Mouse (Mus musculus) midbrain, embryonic 11.5 days (tissue): Measurements from ENCODE around the gene Uvssa. TPM values are rescaled to one million over a fixed set of nuclear protein-coding genes. Genes with fewer than 3 reads are reported as not detected.
"Not testable (repeated sequence)": the region's sequence is repeated elsewhere in the genome, so short reads cannot be mapped to it uniquely, and the experiment has no call there.

Experiments
- ATAC-seq: fragments of 200-750 bp; cut with Nextera tagmentation; 2 replicates; pipeline ENCODE4 v1.8.0; 2017; ENCODE audit warnings: moderate TSS enrichment, moderate library complexity; ENCODE audit not compliant: low FRiP score
- DNase-seq: peaks from one replicate; pipeline ENCODE4 v3.0.0; 2015; ENCODE audit warnings: low spot score; ENCODE audit errors: missing footprints
- H3K27ac ChIP-seq: fragments of 300-500 bp; sonication (generic); 2 replicates; pipeline ENCODE4 v1.5.1; 2014; ENCODE audit warnings: low read depth, low read length
- H3K27me3 ChIP-seq: fragments of 300-500 bp; sonication (generic); 2 replicates; pipeline ENCODE4 v1.6.1; 2014; ENCODE audit warnings: mild to moderate bottlenecking, low read length, moderate library complexity, mixed read lengths; ENCODE audit not compliant: control insufficient read depth, insufficient read depth
- H3K36me3 ChIP-seq: fragments of 300-500 bp; sonication (generic); 2 replicates; pipeline ENCODE4 v1.6.1; 2014; ENCODE audit warnings: mild to moderate bottlenecking, low read length, moderate library complexity, mixed read lengths; ENCODE audit not compliant: control insufficient read depth, insufficient read depth
- H3K4me1 ChIP-seq: fragments of 300-500 bp; sonication (generic); 2 replicates; pipeline ENCODE4 v1.6.1; 2014; ENCODE audit warnings: low read length; ENCODE audit not compliant: control insufficient read depth, insufficient read depth
- H3K4me2 ChIP-seq: fragments of 300-500 bp; sonication (generic); 2 replicates; pipeline ENCODE4 v1.6.1; 2014; ENCODE audit warnings: mild to moderate bottlenecking, moderate library complexity
- H3K4me3 ChIP-seq: fragments of 300-500 bp; sonication (generic); 2 replicates; pipeline ENCODE4 v1.5.1; 2014; ENCODE audit warnings: low read depth, low read length
- H3K9ac ChIP-seq: fragments of 300-500 bp; sonication (generic); 2 replicates; pipeline ENCODE4 v1.6.1; 2014; ENCODE audit warnings: low read length
- H3K9me3 ChIP-seq: fragments of 300-500 bp; sonication (generic); 2 replicates; pipeline ENCODE4 v1.6.1; 2016; ENCODE audit warnings: low read length; ENCODE audit not compliant: control insufficient read depth
- WGBS: fragments of 180-500 bp; shearing (Covaris S2); extraction: QIAGEN DNeasy Blood & Tissue Kit; methylation state at CpG from one replicate; pipeline ENCODE4 v1.1.7; 2014; 5-methylcytosine and 5-hydroxymethylcytosine counted together
- polyA plus RNA-seq: library from polyadenylated mRNA; unstranded; fragments of >200 nt; fragmentation: Nextera tagmentation; extraction: Ambion mirVana; gene quantifications from 2 replicates; pipeline ENCODE4 v1.2.1, GENCODE M21; 2014

Gene Uvssa
- polyA plus RNA-seq, result 5.8 and 6.1 TPM in 2 replicates

DNA sequence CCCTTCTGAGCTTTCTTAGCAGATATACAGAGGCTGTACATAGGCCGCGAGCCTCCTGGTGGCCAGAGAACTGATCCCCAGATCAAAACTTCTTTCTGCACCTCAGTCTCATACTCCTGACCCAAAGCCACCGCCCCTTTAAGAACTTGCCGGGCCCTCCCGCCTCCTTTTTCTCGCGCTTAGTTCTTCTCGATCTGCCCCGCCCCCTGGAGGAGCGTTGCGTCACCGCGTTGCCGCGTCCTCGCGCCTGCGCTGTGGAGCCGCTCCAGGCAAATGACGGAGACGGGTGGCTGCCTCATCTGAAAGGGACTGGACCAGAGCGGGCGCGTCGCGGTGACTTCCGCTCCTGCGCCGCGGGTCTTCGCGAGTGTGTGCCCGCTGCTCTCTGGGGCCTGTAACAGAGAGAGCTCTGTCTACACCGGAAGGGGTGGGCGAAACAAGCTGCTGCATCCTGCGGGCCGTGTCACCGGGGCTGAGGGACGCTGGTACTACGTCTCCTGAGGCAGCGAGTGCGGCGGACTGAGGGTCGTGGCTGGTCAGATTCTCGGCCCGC lies at the start of gene Uvssa:
Gene Uvssa, plus strand, starts transcription at position 248 of the 553 bp plus-strand sequence.
- WGBS, result under 1% methylated on average over 46 of the region's 46 CpGs
- DNase-seq (peak; percentile 100), ATAC-seq (peak; percentile 97)
- peaks cover 13% of the 10 kb centered on the region for H3K4me1 ChIP-seq
- no peaks in the 10 kb centered on the region for H3K27me3 ChIP-seq
- H3K9ac ChIP-seq, result peak within 1 kb of the TSS; percentile 77
- peak within 1 kb of the TSS; percentile 88 for H3K4me2 ChIP-seq
- peak within 1 kb of the TSS; percentile 93 for H3K27ac ChIP-seq
- H3K4me3 ChIP-seq, result peak within 1 kb of the TSS; percentile 59
- no peaks in the 10 kb centered on the region for H3K9me3 ChIP-seq
- no peaks in the 10 kb centered on the region; the same call in 1 of the 2 replicates for H3K36me3 ChIP-seq

DNA sequence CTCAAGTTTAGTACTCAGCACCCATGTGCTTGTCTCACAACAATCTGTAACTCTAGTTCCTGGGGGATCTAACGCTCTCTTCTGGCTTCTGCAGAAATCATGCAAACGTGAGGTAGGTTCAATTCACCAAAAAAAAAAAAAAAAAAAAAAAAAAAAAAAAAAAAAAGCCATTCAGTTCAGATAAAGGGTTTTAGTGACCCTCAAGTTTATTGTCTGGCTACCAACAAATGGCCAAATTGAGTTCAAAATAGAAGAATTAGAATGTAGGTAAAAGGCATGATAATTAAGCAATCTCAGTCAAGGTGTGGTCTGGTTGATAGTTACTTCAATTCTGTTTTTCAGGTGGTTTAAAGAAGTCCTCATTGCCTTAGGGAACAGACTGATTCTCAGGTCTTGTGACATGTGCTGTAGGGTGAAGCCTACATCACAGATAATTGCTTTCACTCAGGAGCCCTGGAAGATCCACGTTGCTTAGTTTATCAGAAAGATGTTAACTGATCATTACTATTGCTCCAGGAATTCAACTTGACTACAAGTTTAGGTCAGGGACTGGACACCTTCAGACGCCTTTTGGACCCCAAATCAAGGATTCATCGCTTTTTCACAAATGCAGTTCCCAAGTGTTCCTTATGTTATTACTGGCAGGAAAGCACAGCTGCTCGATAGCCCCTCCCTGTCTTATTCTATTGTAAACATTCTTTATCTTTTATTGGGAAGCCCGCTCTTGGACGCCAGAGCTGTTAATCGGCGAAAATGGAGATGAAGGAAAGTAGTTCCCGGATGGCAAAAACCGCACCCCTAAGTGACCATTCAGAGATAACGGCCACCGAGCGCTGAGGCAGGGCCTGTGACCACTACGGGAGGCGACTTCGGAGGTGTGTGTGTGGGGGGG lies 43.7 kb upstream of the Uvssa start:
- DNase-seq, result peak; percentile 97
- H3K9ac ChIP-seq, result peak overlapping the region; percentile 64
- H3K27me3 ChIP-seq, result no peaks in the 10 kb centered on the region
- H3K4me3 ChIP-seq, result peak overlapping the region; percentile 100
- H3K27ac ChIP-seq, result peak overlapping the region; percentile 71
- H3K4me1 ChIP-seq, result peaks cover 11% of the 10 kb centered on the region
- H3K36me3 ChIP-seq, result no peaks in the 10 kb centered on the region
- ATAC-seq, result no peak
- WGBS, result 28% methylated on average over 18 of the region's 18 CpGs
- no peaks in the 10 kb centered on the region for H3K9me3 ChIP-seq
- peak overlapping the region; percentile 54 for H3K4me2 ChIP-seq

DNA sequence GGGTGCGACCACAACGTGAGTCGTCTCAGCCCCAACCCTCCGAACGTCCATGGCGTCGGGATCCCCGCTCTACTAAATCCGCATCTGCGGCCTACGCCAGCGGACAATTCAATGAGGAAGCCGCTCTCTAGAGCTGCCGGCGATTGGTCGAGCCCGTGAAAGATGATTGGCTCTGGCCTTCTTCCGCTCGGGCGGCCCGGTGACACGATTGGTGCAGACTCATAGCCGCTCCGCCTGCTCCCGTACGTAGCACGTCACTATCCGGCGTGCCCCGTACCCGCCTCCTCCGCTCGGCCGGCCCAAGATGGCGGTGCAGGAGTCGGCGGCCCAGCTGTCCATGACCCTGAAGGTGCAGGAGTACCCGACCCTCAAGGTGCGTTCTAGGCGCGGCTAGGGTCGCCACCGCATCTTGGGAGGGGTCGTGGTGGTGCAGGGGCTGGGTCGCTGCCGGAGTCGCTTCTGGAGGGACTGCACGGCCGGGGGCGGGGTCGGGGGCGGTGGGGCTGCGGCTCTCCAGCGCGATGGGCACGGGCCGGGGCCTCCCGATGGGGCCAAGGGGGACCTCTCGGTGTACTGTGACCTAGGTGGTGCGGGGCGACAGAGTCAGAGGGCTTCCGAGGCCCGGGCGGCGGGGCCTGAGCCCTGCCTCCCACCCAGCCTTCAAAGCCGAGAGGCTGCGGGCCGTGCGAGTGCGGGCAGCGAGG lies 42.9 kb upstream of the Uvssa start, which contains the start of gene Maea:
Gene Maea, plus strand, starts transcription at position 237 of the 704 bp plus-strand sequence.
- WGBS, result under 1% methylated on average over 59 of the region's 71 CpGs
- H3K4me1 ChIP-seq, result peaks cover 11% of the 10 kb centered on the region
- H3K36me3 ChIP-seq, result no peaks in the 10 kb centered on the region
- peak within 1 kb of the TSS; percentile 71 for H3K27ac ChIP-seq
- H3K4me2 ChIP-seq, result peak within 1 kb of the TSS; percentile 84
- peak within 1 kb of the TSS; percentile 100 for H3K4me3 ChIP-seq
- no peaks in the 10 kb centered on the region for H3K27me3 ChIP-seq
- H3K9me3 ChIP-seq, result no peaks in the 10 kb centered on the region
- DNase-seq, result peak; percentile 98
- ATAC-seq, result peak; percentile 100
- peak within 1 kb of the TSS; percentile 92 for H3K9ac ChIP-seq

DNA sequence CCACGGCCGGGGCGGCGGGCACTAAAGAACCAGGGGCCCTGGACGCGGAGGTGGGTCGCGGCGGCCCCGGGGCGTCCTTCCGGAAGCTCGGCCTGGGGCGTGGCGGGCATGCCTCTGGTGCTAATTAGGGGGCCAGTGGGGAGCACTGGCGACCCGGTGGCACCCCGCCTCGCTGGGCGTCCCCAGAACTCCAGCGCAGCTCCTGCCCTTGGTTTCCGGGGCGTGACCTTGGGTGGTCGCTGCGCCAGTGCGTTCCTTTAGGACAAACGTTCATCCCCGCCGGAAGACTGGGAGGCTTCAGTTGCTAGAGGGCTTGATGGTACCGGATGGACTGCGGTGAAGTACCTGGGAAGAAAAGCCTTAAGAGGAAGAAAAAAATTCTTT lies 42.4 kb upstream of the Uvssa start:
- Histone ChIP-seq H3K9me3 (no peaks in the 10 kb centered on the region), H3K4me2 (peak overlapping the region; percentile 84), H3K4me1 (peaks cover 11% of the 10 kb centered on the region), H3K27ac (peak overlapping the region; percentile 41), H3K27me3 (no peaks in the 10 kb centered on the region), H3K9ac (peak overlapping the region; percentile 92), H3K4me3 (peak overlapping the region; percentile 100), H3K36me3 (no peaks in the 10 kb centered on the region)
- ATAC-seq (no peak; the same call in 1 of the 2 replicates), DNase-seq (no peak)
- under 1% methylated on average over 31 of the region's 31 CpGs for WGBS

DNA sequence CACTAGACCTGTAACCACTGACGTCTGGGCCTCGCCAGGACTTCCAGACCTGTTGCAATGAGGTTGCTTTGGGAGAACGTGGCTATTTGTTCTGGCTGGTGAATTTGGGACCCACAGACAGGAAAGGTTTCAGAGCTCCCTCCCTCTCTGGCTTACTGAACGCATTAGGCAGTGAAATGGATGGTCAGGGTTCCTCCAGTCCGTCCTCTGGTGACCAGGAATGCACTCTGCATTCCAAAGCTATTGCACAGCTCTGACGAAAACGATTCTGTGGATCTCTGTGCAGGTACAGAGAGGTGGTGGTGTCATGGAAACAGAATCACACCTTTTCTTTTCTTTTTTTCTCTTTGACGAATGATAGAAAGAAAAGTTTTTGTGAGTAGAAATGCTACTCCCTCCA lies 41.1 kb upstream of the Uvssa start:
- Histone ChIP-seq H3K9me3 (no peaks in the 10 kb centered on the region), H3K4me1 (peaks cover 11% of the 10 kb centered on the region), H3K4me3 (no peak overlapping the region), H3K27me3 (no peaks in the 10 kb centered on the region), H3K36me3 (no peaks in the 10 kb centered on the region), H3K9ac (no peak overlapping the region), H3K27ac (no peak overlapping the region), H3K4me2 (no peak overlapping the region; the same call in 1 of the 2 replicates)
- ATAC-seq, result no peak
- DNase-seq, result no peak
- WGBS, result 83% methylated on average over 8 of the region's 8 CpGs

DNA sequence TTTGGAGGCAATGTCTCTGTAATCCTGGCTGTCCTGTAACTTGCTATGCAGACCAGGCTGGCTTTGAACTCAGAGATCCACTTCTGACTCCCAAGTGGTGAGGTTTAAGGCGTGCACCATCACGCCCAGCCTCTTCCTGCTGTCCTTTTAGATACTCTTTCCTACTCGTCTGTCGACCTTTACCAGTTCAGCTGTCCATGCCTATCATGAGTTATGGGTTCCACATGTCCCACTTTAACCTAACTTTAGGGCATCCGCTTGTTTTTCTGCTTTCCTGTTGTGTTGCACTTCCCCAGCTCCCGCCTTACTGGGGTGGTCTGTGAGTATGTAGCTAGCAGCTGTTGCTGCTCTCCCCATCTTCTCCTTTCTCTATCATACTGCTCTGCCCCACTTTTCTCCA lies 37.2 kb upstream of the Uvssa start:
- ATAC-seq, result no peak
- no peaks in the 10 kb centered on the region for H3K27me3 ChIP-seq
- no peak overlapping the region for H3K4me2 ChIP-seq
- 92% methylated on average over 6 of the region's 6 CpGs for WGBS
- no peak overlapping the region for H3K27ac ChIP-seq
- H3K4me1 ChIP-seq, result peaks cover 10% of the 10 kb centered on the region
- no peaks in the 10 kb centered on the region for H3K36me3 ChIP-seq
- no peak for DNase-seq
- no peak overlapping the region for H3K4me3 ChIP-seq
- no peaks in the 10 kb centered on the region for H3K9me3 ChIP-seq
- H3K9ac ChIP-seq, result no peak overlapping the region

DNA sequence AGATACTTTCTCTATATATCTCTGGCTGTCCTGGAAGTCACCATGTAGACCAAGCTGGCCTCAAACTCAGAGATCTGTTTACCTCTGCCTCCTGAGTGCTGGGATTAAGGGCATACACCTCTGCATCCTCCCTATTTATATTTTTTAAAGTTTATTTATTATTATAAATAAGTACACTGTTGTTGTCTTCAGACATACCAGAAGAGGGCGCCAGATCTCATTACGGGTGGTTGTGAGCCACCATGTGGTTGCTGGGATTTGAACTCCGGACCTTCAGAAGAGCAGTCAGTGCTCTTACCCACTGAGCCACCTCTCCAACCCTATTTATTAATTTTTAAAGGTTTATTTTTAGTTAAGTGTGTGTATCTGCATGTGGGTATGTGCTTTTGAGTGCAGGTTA lies 36.1 kb upstream of the Uvssa start:
- H3K27ac ChIP-seq, H3K36me3 ChIP-seq, H3K4me3 ChIP-seq, H3K27me3 ChIP-seq, H3K4me1 ChIP-seq, DNase-seq, H3K4me2 ChIP-seq, H3K9me3 ChIP-seq, H3K9ac ChIP-seq, ATAC-seq: not testable (repeated sequence)
- WGBS, result 70% methylated on average over 3 of the region's 3 CpGs

DNA sequence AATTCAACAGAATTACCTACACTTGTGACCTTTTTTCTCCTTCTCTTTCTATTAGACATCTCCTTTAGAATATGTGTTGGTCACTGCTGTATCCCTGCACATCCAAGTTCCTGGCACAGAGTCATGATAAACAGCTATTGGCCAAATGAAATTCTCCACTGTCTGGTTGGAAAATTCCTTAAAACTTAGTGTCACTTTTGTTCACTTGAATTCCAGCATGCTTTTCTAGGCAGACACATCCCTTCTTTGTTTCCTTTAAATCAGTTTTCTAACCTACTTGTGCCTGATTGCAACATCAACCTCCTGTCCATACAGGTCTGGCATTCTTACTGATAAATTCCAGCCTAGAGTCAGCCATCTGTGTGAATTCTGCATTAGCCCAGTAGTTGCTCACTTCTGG lies 35.5 kb upstream of the Uvssa start:
- Histone ChIP-seq H3K4me3 (no peak overlapping the region), H3K9ac (no peak overlapping the region), H3K36me3 (no peaks in the 10 kb centered on the region), H3K4me1 (no peaks in the 10 kb centered on the region), H3K27me3 (no peaks in the 10 kb centered on the region), H3K9me3 (no peaks in the 10 kb centered on the region), H3K27ac (no peak overlapping the region), H3K4me2 (no peak overlapping the region)
- DNase-seq (no peak), ATAC-seq (no peak)

DNA sequence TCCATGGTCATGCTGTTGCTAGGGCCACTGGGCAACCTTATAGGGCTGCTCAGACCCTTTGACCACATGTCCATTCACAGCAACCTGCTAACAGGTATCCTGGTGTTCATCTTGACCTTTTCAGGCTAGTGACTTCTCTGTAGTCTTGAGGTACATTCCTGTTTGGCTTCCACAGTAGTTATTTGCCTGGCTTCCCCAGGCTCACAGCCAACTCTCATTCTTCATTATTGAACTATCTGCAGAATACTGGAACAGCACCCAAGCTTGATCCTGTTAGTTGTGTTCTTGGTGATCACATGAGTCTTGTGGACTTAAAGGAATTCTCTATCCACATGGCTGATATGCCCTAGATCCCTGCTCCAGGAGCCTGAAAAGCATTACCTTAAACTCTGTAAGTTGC lies 34.8 kb upstream of the Uvssa start:
- Histone ChIP-seq H3K9ac (no peak overlapping the region), H3K4me1 (no peaks in the 10 kb centered on the region), H3K36me3 (no peaks in the 10 kb centered on the region), H3K9me3 (no peaks in the 10 kb centered on the region), H3K4me2 (no peak overlapping the region), H3K27ac (no peak overlapping the region), H3K4me3 (no peak overlapping the region), H3K27me3 (no peaks in the 10 kb centered on the region)
- DNase-seq (no peak), ATAC-seq (no peak)
